Mouse (Mus musculus) embryonic stem cell, embryonic (primary cell): Measurements from ENCODE around the gene Nub1.

Source experiments
- CTCF ChIA-PET, 4 experiments: fragments of 300-600 bp in 2 of 4; fragments of 350-600 bp in 2 of 4; sonication (Branson Sonifier 250); formaldehyde crosslinking; loops; one replicate each; lab custom pipeline; 2022; ENCODE audit warnings: inconsistent platforms in 2 of 4; lab: Charles Lee
- POLR2A ChIA-PET, 4 experiments: fragments of 300-600 bp in 2 of 4; fragments of 350-600 bp in 2 of 4; sonication (Branson Sonifier 250); formaldehyde crosslinking; loops; one replicate each; lab custom pipeline; 2022; ENCODE audit warnings: antibody characterized with exemption in 4 of 4, inconsistent platforms in 1 of 4; lab: Charles Lee

Gene Nub1

GRCm38 (mm10) chr5:24750321-24751304 is 65.3 kb downstream of the Nub1 start:
- ChIA-PET POLR2A (interaction anchor here (0.6 to 8.3 kb wide), 103 partner anchors 8 to 907 kb away, joined by 3 to 216 read pairs (median 4); partner anchors contain the start of genes Nub1 (in 4 of the 4), Wdr86 (in 3 of the 4), Rheb (in 2 of the 4) and Abcf2 (in 1 of the 4)), CTCF (interaction anchor here (0.5 to 3.4 kb wide), 45 partner anchors 8 to 394 kb away, joined by 3 to 36 read pairs (median 5); partner anchors contain the start of genes Rheb (in 3 of the 4), Nub1 (in 2 of the 4), Wdr86 (in 2 of the 4) and Abcb8 (in 1 of the 4))

- ChIA-PET CTCF (interaction anchor here (0.5 to 3.4 kb wide), 30 partner anchors 8 to 358 kb away, joined by 3 to 36 read pairs (median 5); partner anchors contain the start of genes Nub1 (in 3 of the 4), Abcb8 (in 1 of the 4), Abcf2 (in 1 of the 4) and Rheb (in 1 of the 4)), POLR2A (interaction anchor here (0.6 to 8.3 kb wide), 100 partner anchors 8 to 954 kb away, joined by 3 to 216 read pairs (median 4); partner anchors contain the start of genes Nub1 (in 4 of the 4), Rheb (in 3 of the 4), Wdr86 (in 3 of the 4) and Chpf2 (in 2 of the 4))
Measured at GRCm38 (mm10) chr5:24751305-24752174, 66.2 kb downstream of the Nub1 start.

GRCm38 (mm10) chr5:24752175-24752498 is 66.8 kb downstream of the Nub1 start:
- POLR2A ChIA-PET = interaction anchor here (0.6 to 8.3 kb wide), 69 partner anchors 9 to 953 kb away, joined by 3 to 216 read pairs (median 4); partner anchors contain the start of genes Nub1 (in 4 of the 4), Rheb (in 3 of the 4), Wdr86 (in 3 of the 4) and Abcb8 (in 1 of the 4)

DNA sequence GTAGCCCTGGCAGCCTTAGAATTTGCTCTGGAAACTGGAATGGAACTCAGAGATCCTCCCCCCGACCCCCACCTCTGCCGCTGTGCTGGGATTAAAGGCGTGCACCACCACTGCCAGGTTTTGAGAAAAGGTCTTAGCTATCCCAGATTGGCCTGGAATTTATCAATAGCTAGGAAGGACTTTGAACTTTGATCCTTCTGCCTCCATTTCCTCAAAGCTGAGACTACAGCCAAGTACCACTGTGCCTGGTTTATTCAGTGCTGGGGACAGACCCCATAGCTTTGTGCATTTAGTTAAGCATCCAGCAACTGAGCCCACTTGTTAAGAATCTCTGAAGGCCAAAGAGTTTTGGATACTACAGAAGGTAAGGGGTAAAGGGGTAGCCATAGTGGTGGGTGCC is 71.6 kb downstream of the Nub1 start:
- ChIA-PET POLR2A (interaction anchor here (0.6 to 4.5 kb wide), 11 partner anchors 10 to 972 kb away, joined by 3 to 26 read pairs (median 3); partner anchors contain the start of genes Nub1 (in 2 of the 4) and E130116L18Rik (in 1 of the 4)), CTCF (interaction anchor here in 2 of 4 experiments (0.6 to 0.7 kb wide), 2 partner anchors 26 to 448 kb away, joined by 3 read pairs; no protein-coding TSS in a partner anchor)

More at GRCm38 (mm10) chr5:24752175-24752498, 66.8 kb downstream of the Nub1 start:
- CTCF ChIA-PET = interaction anchor here in 3 of 4 experiments (0.5 to 3.4 kb wide), 21 partner anchors 24 to 271 kb away, joined by 3 to 36 read pairs (median 5); partner anchors contain the start of gene Nub1 (in 3 of the 3)

GRCm38 (mm10) chr5:24757816-24758215 is 72.5 kb downstream of the Nub1 start, which contains the start of gene Crygn:
Gene Crygn (minus strand): TSS chr5:24758008.
- ChIA-PET POLR2A (interaction anchor here in 2 of 4 experiments (0.7 to 3.7 kb wide), 9 partner anchors 8 to 74 kb away, joined by 3 to 26 read pairs (median 3); partner anchors contain the start of genes Nub1 (in 1 of the 2) and Wdr86 (in 1 of the 2)), CTCF (interaction anchor here in 2 of 4 experiments (0.6 to 1.4 kb wide), 3 partner anchors 22 to 249 kb away, joined by 3 to 5 read pairs (median 4); no protein-coding TSS in a partner anchor)
